Mouse (Mus musculus): ENCODE results near the gene Ispd. TPM values are rescaled to one million over a fixed set of nuclear protein-coding genes. Genes with fewer than 3 reads are reported as not detected.

Gene Ispd
- polyA plus RNA-seq, 1 experiment: 0.91 TPM

- no peak overlapping the region for H3K4me3 ChIP-seq (ENCODE audit: low read depth, low read length)
- no peaks in the 10 kb centered on the region for H3K27me3 ChIP-seq (ENCODE audit: control insufficient read depth, insufficient read depth, low read length)
- WGBS: 57% methylated on average over 2 of the region's 2 CpGs
- TF ChIP-seq CTCF (IDR thresholded peaks at IDR 0.05; ENCODE audit: extremely low read depth, insufficient read length, insufficient replicate concordance, low read depth, low read length): no peak
- no peak for TF ChIP-seq POLR2A (IDR thresholded peaks at IDR 0.05; ENCODE audit: low read depth, low read length)
- H3K27ac ChIP-seq (ENCODE audit: insufficient read depth, low read depth, low read length): no peak overlapping the region
- no peaks in the 10 kb centered on the region for H3K36me3 ChIP-seq (ENCODE audit: control insufficient read depth, insufficient read depth, low read length)
- H3K4me1 ChIP-seq (ENCODE audit: control insufficient read depth, insufficient read depth, insufficient read length, low read length): no peaks in the 10 kb centered on the region
These were observed 149.7 kb downstream of the Ispd start for GRCm38 (mm10) chr12:36530920-36531319.

- no peaks in the 10 kb centered on the region for H3K4me1 ChIP-seq (ENCODE audit: control insufficient read depth, insufficient read depth, insufficient read length, low read length)
- H3K27ac ChIP-seq (ENCODE audit: insufficient read depth, low read depth, low read length): no peak overlapping the region
- H3K36me3 ChIP-seq (ENCODE audit: control insufficient read depth, insufficient read depth, low read length): no peaks in the 10 kb centered on the region
- WGBS: 36% methylated on average over 4 of the region's 4 CpGs
- no peak for TF ChIP-seq POLR2A (IDR thresholded peaks at IDR 0.05; ENCODE audit: low read depth, low read length)
- no peak for TF ChIP-seq CTCF (IDR thresholded peaks at IDR 0.05; ENCODE audit: extremely low read depth, insufficient read length, insufficient replicate concordance, low read depth, low read length)
- no peak overlapping the region for H3K4me3 ChIP-seq (ENCODE audit: low read depth, low read length)
- H3K27me3 ChIP-seq (ENCODE audit: control insufficient read depth, insufficient read depth, low read length): no peaks in the 10 kb centered on the region
These were observed 150.3 kb downstream of the Ispd start for GRCm38 (mm10) chr12:36531421-36532072.

GRCm38 (mm10) chr12:36532525-36532924 is 151.3 kb downstream of the Ispd start:
- Histone ChIP-seq H3K4me3 (ENCODE audit: low read depth, low read length) (no peak overlapping the region), H3K36me3 (ENCODE audit: control insufficient read depth, insufficient read depth, low read length) (no peaks in the 10 kb centered on the region), H3K27ac (ENCODE audit: insufficient read depth, low read depth, low read length) (no peak overlapping the region), H3K27me3 (ENCODE audit: control insufficient read depth, insufficient read depth, low read length) (no peaks in the 10 kb centered on the region), H3K4me1 (ENCODE audit: control insufficient read depth, insufficient read depth, insufficient read length, low read length) (no peaks in the 10 kb centered on the region)
- 76% methylated on average over 3 of the region's 3 CpGs for WGBS
- TF ChIP-seq CTCF (IDR thresholded peaks at IDR 0.05; ENCODE audit: extremely low read depth, insufficient read length, insufficient replicate concordance, low read depth, low read length): no peak
- TF ChIP-seq POLR2A (IDR thresholded peaks at IDR 0.05; ENCODE audit: low read depth, low read length): no peak

- Histone ChIP-seq H3K27me3 (ENCODE audit: control insufficient read depth, insufficient read depth, low read length) (no peaks in the 10 kb centered on the region), H3K4me3 (ENCODE audit: low read depth, low read length) (no peak overlapping the region), H3K27ac (ENCODE audit: insufficient read depth, low read depth, low read length) (no peak overlapping the region), H3K4me1 (ENCODE audit: control insufficient read depth, insufficient read depth, insufficient read length, low read length) (no peaks in the 10 kb centered on the region), H3K36me3 (ENCODE audit: control insufficient read depth, insufficient read depth, low read length) (no peaks in the 10 kb centered on the region)
- 86% methylated on average over 2 of the region's 2 CpGs for WGBS
- no peak for TF ChIP-seq CTCF (IDR thresholded peaks at IDR 0.05; ENCODE audit: extremely low read depth, insufficient read length, insufficient replicate concordance, low read depth, low read length)
- no peak for TF ChIP-seq POLR2A (IDR thresholded peaks at IDR 0.05; ENCODE audit: low read depth, low read length)
These were observed 152.1 kb downstream of the Ispd start for GRCm38 (mm10) chr12:36533160-36533900.

- Histone ChIP-seq H3K27me3 (ENCODE audit: control insufficient read depth, insufficient read depth, low read length) (no peaks in the 10 kb centered on the region), H3K36me3 (ENCODE audit: control insufficient read depth, insufficient read depth, low read length) (no peaks in the 10 kb centered on the region), H3K4me1 (ENCODE audit: control insufficient read depth, insufficient read depth, insufficient read length, low read length) (no peaks in the 10 kb centered on the region), H3K4me3 (ENCODE audit: low read depth, low read length) (no peak overlapping the region), H3K27ac (ENCODE audit: insufficient read depth, low read depth, low read length) (no peak overlapping the region)
- WGBS: 88% methylated on average over 5 of the region's 5 CpGs
- no peak for TF ChIP-seq CTCF (IDR thresholded peaks at IDR 0.05; ENCODE audit: extremely low read depth, insufficient read length, insufficient replicate concordance, low read depth, low read length)
- TF ChIP-seq POLR2A (IDR thresholded peaks at IDR 0.05; ENCODE audit: low read depth, low read length): no peak
These were observed 153.3 kb downstream of the Ispd start for GRCm38 (mm10) chr12:36534589-36534988.

- no peaks in the 10 kb centered on the region for H3K36me3 ChIP-seq (ENCODE audit: control insufficient read depth, insufficient read depth, low read length)
- no peak for TF ChIP-seq CTCF (IDR thresholded peaks at IDR 0.05; ENCODE audit: extremely low read depth, insufficient read length, insufficient replicate concordance, low read depth, low read length)
- TF ChIP-seq POLR2A (IDR thresholded peaks at IDR 0.05; ENCODE audit: low read depth, low read length): no peak
- H3K4me3 ChIP-seq (ENCODE audit: low read depth, low read length): no peak overlapping the region
- no peaks in the 10 kb centered on the region for H3K27me3 ChIP-seq (ENCODE audit: control insufficient read depth, insufficient read depth, low read length)
- H3K4me1 ChIP-seq (ENCODE audit: control insufficient read depth, insufficient read depth, insufficient read length, low read length): no peaks in the 10 kb centered on the region
- no peak overlapping the region for H3K27ac ChIP-seq (ENCODE audit: insufficient read depth, low read depth, low read length)
These were observed 164.1 kb downstream of the Ispd start for GRCm38 (mm10) chr12:36545318-36545717.

GRCm38 (mm10) chr12:36549474-36549873 is 168.2 kb downstream of the Ispd start:
- TF ChIP-seq POLR2A (IDR thresholded peaks at IDR 0.05; ENCODE audit: low read depth, low read length) (no peak), CTCF (IDR thresholded peaks at IDR 0.05; ENCODE audit: extremely low read depth, insufficient read length, insufficient replicate concordance, low read depth, low read length) (no peak)
- H3K27ac ChIP-seq (ENCODE audit: insufficient read depth, low read depth, low read length): no peak overlapping the region
- no peak overlapping the region for H3K4me3 ChIP-seq (ENCODE audit: low read depth, low read length)
- H3K36me3 ChIP-seq (ENCODE audit: control insufficient read depth, insufficient read depth, low read length): no peaks in the 10 kb centered on the region
- WGBS: 90% methylated on average over 9 of the region's 9 CpGs
- H3K27me3 ChIP-seq (ENCODE audit: control insufficient read depth, insufficient read depth, low read length): no peaks in the 10 kb centered on the region
- H3K4me1 ChIP-seq (ENCODE audit: control insufficient read depth, insufficient read depth, insufficient read length, low read length): no peaks in the 10 kb centered on the region
